In the genomic region with DNA sequence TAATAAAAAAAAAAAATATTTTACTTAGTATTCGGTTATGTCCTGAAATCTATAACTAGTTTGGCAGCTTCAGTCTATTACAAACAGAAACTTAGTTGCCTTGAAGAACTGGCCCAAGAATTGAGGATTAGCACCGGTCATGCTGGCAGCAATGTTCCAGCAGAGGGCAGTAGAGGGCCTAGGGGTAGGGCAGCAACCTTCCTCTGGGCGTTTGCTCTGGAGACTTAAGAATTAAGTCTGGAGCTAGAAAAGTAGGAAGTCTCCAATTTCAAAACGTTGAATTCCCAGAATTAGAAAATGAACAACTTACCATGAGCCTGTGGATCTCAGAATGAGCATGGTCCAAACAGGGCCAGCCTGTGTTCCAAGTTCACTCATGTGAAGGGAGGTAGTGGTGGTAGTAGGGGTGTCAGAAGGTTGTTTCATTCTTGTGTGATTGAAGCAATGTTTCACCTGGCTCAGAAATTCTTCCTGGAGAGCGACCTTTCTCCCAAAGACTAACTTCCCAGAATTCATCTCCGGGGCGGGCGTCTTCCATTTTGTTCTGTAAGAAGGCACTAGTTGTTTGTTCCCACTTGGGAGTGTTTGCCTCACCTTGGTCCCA, we compare ENCODE assay signal across 8 mouse cellular contexts. TPM values are rescaled to one million over a fixed set of nuclear protein-coding genes. Genes with fewer than 3 reads are reported as not detected.
DNase-seq lines count a peak whose midpoint lies in the region; ATAC-seq lines count a peak whose summit lies in the region.

No protein-coding gene starts in this region.

- ATAC-seq in monocyte, adult 5-6 weeks (replicated peaks; ENCODE audit: insufficient number of reproducible peaks, low FRiP score, low TSS enrichment, poor library complexity, severe bottlenecking): peak; percentile 65; the same call in 1 of the 2 replicates

- intact Hi-C loops in heart, postnatal 25 days (cut with DNase I): loop anchor here (2.0 to 5.0 kb wide), 2 partner anchors 42 to 91 kb away; no protein-coding TSS in a partner anchor

- DNase-seq in heart, adult 11 months: peak; percentile 95
- DNase-seq in heart, postnatal 25 days (ENCODE audit: low spot score): no peak
- DNase-seq in 416B (ENCODE audit: low read depth): peak; percentile 82
- DNase-seq in T-cell, adult 2 months (ENCODE audit: low spot score): peak; percentile 61
- peak; percentile 59 for DNase-seq in embryo, embryonic 10.5 days (ENCODE audit: low spot score)
- DNase-seq in kidney, postnatal 10 days: peak; percentile 88
- DNase-seq in thymus, postnatal 0 days (ENCODE audit: low spot score): peak; percentile 74

RNA-seq across cellular contexts. Expression of a gene that starts 33.4 kb away (rescaled TPM):
- total RNA-seq in heart, postnatal 25 days (2021): 10 to 100 TPM; 85.3 to 86.1 TPM
- 47.0 to 58.3 TPM (median 51.6 TPM) in 3 replicates for total RNA-seq in monocyte, adult 5-6 weeks (2017)
- 109 and 111 TPM in 2 replicates for polyA plus RNA-seq in thymus, postnatal 0 days (2015; fragmentation: Nextera tagmentation; extraction: Ambion mirVana)
